Mouse (Mus musculus) forebrain, embryonic 10.5 days (tissue): ENCODE results near the gene Tcp11l1. TPM values are rescaled to one million over a fixed set of nuclear protein-coding genes. Genes with fewer than 3 reads are reported as not detected.

Experiments used
- DNase-seq: peaks from one replicate; pipeline ENCODE4 v3.0.0-alpha.2; 2017; ENCODE audit warnings: low spot score; ENCODE audit errors: extremely low spot score
- H3K27ac ChIP-seq: fragments of 300-500 bp; sonication (generic); 2 replicates; pipeline ENCODE4 v1.5.1; 2016; ENCODE audit warnings: mild to moderate bottlenecking
- H3K27me3 ChIP-seq: fragments of 300-500 bp; sonication (generic); 2 replicates; pipeline ENCODE4 v1.6.1; 2016; ENCODE audit warnings: mild to moderate bottlenecking; ENCODE audit not compliant: poor library complexity, severe bottlenecking
- H3K36me3 ChIP-seq: fragments of 300-500 bp; sonication (generic); replicated peaks from 2 replicates; pipeline ENCODE4 v1.6.1; 2016; ENCODE audit warnings: mild to moderate bottlenecking, moderate library complexity
- H3K4me1 ChIP-seq: fragments of 300-500 bp; sonication (generic); 2 replicates; pipeline ENCODE4 v1.6.1; 2016
- H3K4me3 ChIP-seq: fragments of 300-500 bp; sonication (generic); 2 replicates; pipeline ENCODE4 v1.5.1; 2016; ENCODE audit warnings: mild to moderate bottlenecking, moderate library complexity
- H3K9me3 ChIP-seq: fragments of 300-500 bp; sonication (generic); 2 replicates; pipeline ENCODE4 v1.6.1; 2016; ENCODE audit warnings: mild to moderate bottlenecking, moderate library complexity
- WGBS: fragments of 180-500 bp; shearing (Covaris S2); methylation state at CpG from one replicate; pipeline ENCODE4 v1.1.7; 2016; 5-methylcytosine and 5-hydroxymethylcytosine counted together
- polyA plus RNA-seq: library from polyadenylated mRNA; unstranded; fragments of >200 nt; fragmentation: Nextera tagmentation; extraction: Ambion mirVana; gene quantifications from 2 replicates; pipeline ENCODE4 v1.2.1, GENCODE M21; 2016

The Tcp11l1 gene
- polyA plus RNA-seq = 54.2 and 54.7 TPM in 2 replicates

DNA sequence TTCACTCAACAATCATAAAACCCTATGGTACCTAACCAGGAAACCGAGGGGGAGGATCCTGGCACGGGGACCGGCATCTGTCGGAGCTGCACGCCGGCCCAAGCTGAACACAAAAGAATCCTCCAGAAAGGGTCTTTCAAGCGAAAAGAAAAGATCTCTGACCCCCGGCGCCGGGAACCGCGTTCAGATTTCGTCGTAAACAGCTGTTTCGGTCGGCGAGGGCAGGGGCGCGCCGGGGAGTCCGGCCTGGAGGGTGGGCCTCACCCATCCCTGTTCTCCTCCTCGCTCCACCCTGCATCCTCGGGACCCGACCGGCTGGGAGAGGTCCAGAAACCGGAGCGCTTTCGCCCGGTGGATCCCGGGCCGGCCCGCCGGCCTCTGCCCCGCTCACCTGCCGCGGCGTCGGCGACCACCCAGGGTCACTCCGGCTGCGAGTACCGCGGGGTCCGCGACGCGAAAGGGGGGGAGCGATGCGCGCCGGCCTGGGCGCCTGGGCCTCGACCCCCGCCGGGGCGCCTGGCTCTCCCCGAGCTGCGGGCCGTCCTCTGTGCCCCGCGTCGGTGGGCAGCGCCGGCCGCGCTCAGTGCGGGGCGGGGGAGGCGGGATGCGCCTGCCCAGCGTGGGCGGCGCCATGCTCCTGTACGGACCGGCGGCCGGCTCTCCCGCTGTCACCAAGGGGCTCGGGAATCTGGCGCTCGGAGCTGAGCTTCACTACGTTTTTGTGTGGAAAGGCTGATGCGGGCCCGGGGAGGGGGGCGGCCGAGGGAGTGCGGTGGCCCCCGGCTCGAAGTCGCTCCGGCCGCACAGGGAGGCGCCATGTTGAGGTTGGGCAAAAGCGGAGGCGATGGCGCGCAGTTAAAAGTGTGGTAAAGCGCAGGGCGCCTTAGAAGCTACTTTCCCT is at the start of gene Tcp11l1:
Gene Tcp11l1, minus strand, starts transcription at position 585 of the 901 bp plus-strand sequence.
- Histone ChIP-seq H3K27me3 (peaks cover 16% of the 10 kb centered on the region), H3K4me3 (peak within 1 kb of the TSS; percentile 93), H3K27ac (peak within 1 kb of the TSS; percentile 98), H3K36me3 (peaks cover 4% of the 10 kb centered on the region; the same call in 1 of the 2 replicates), H3K4me1 (peaks cover 37% of the 10 kb centered on the region), H3K9me3 (no peaks in the 10 kb centered on the region)
- peak; percentile 69 for DNase-seq
- under 1% methylated on average over 99 of the region's 99 CpGs for WGBS

GRCm38 (mm10) chr2:104750611-104751010 is 38.6 kb upstream of the Tcp11l1 start:
- H3K9me3 ChIP-seq = no peaks in the 10 kb centered on the region
- H3K27me3 ChIP-seq = no peaks in the 10 kb centered on the region
- peaks cover 9% of the 10 kb centered on the region for H3K36me3 ChIP-seq
- no peak overlapping the region for H3K4me3 ChIP-seq
- no peak overlapping the region for H3K27ac ChIP-seq
- H3K4me1 ChIP-seq = no peaks in the 10 kb centered on the region
- no peak for DNase-seq
- WGBS = 64% methylated on average over 3 of the region's 3 CpGs

DNA sequence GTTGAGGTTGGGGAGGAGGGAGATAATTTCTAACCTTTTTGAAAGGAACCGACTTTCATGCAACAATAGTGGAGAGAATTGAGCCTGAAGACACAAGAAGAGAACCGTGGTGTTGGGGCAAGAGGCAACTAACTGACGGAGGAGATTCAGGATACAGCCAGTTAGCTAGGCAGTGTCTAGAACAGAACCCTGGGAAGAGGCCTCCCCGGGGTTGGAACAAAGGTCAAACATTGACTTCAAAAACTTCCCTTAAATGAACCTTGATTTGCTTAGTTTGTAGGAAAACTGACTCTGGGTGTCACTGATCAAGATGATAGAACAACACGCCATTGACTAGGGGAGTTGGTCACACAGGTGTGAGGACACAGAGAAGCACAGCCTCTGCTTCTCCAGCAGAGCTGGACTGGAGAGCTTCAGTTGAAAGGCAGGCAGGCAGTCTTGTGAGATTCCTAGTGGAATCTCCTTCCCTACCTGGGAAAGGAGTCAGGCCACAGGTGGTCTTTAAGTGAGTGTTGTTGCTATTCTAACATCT is 36.7 kb upstream of the Tcp11l1 start:
- no peak overlapping the region for H3K4me3 ChIP-seq
- H3K4me1 ChIP-seq = no peaks in the 10 kb centered on the region
- H3K27me3 ChIP-seq = peaks cover 9% of the 10 kb centered on the region
- H3K9me3 ChIP-seq = no peaks in the 10 kb centered on the region
- H3K27ac ChIP-seq = no peak overlapping the region
- no peak for DNase-seq
- H3K36me3 ChIP-seq = peaks cover 5% of the 10 kb centered on the region
- WGBS = 83% methylated on average over 5 of the region's 5 CpGs

GRCm38 (mm10) chr2:104746251-104746650 is 34.3 kb upstream of the Tcp11l1 start:
- Histone ChIP-seq H3K27me3 (peaks cover 33% of the 10 kb centered on the region), H3K9me3 (no peaks in the 10 kb centered on the region), H3K4me3 (no peak overlapping the region), H3K27ac (no peak overlapping the region), H3K4me1 (peaks cover 22% of the 10 kb centered on the region), H3K36me3 (no peaks in the 10 kb centered on the region)
- no peak for DNase-seq
- WGBS = 54% methylated on average over 8 of the region's 8 CpGs

DNA sequence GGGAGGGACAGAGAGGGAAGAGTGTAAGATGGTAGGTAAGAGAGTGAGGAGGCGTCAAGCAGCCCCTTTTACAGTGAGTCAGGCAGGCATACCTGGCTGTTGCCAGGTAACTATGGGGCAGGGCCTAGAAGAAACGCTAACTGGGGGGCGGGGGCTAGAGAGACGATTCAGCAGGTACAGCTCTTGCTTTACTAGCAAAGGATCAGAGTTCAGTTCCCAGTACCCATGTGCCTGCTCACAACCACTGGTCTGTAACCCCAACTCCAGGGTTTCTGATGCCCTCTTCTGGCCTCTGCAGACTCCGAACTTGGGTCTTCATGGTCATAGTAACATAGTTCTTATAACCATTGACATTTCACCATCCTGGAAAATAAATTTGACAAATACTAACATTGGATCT is 32.0 kb upstream of the Tcp11l1 start:
- Histone ChIP-seq H3K4me1 (peaks cover 30% of the 10 kb centered on the region), H3K4me3 (no peak overlapping the region), H3K27ac (no peak overlapping the region), H3K36me3 (no peaks in the 10 kb centered on the region), H3K9me3 (no peaks in the 10 kb centered on the region), H3K27me3 (peaks cover 50% of the 10 kb centered on the region)
- WGBS = 56% methylated on average over 5 of the region's 5 CpGs
- no peak for DNase-seq

GRCm38 (mm10) chr2:104743160-104743559 is 31.2 kb upstream of the Tcp11l1 start:
- Histone ChIP-seq H3K9me3 (no peaks in the 10 kb centered on the region), H3K36me3 (no peaks in the 10 kb centered on the region), H3K27ac (no peak overlapping the region), H3K4me1 (peaks cover 30% of the 10 kb centered on the region), H3K4me3 (peak overlapping the region; percentile 65), H3K27me3 (peaks cover 50% of the 10 kb centered on the region)
- 15% methylated on average over 7 of the region's 7 CpGs for WGBS
- DNase-seq = no peak

DNA sequence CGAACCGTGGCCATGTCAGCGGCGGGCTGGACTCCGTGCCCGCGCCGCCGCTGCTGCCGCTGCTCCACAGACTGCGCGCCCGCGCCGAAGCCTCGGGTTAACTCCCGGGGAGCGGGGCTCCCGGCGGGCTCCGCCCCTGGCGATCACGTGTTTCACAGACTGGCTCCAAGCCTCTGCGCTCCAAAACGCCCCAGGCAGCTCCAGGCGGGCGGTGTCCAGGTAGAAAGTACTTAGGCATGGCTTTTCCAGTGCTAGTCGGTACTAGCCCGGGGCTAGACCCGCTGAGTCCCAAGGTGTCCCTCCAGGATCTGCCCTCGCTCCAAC is 30.7 kb upstream of the Tcp11l1 start, which contains the start of gene Depdc7:
Gene Depdc7, minus strand, starts transcription at position 138 of the 324 bp plus-strand sequence.
- H3K36me3 ChIP-seq = no peaks in the 10 kb centered on the region
- WGBS = under 1% methylated on average over 31 of the region's 31 CpGs
- H3K27ac ChIP-seq = peak within 1 kb of the TSS; percentile 81
- peak within 1 kb of the TSS; percentile 65 for H3K4me3 ChIP-seq
- H3K9me3 ChIP-seq = no peaks in the 10 kb centered on the region
- H3K4me1 ChIP-seq = peaks cover 30% of the 10 kb centered on the region
- H3K27me3 ChIP-seq = peaks cover 50% of the 10 kb centered on the region
- DNase-seq = peak; percentile 80

GRCm38 (mm10) chr2:104741896-104742740 is 30.1 kb upstream of the Tcp11l1 start:
- H3K27me3 ChIP-seq = peaks cover 50% of the 10 kb centered on the region
- no peaks in the 10 kb centered on the region for H3K36me3 ChIP-seq
- H3K4me1 ChIP-seq = peaks cover 30% of the 10 kb centered on the region
- 5% methylated on average over 46 of the region's 46 CpGs for WGBS
- H3K27ac ChIP-seq = peak overlapping the region; percentile 81
- H3K9me3 ChIP-seq = no peaks in the 10 kb centered on the region
- H3K4me3 ChIP-seq = peak overlapping the region; percentile 65
- no peak for DNase-seq

GRCm38 (mm10) chr2:104741015-104741758 is 29.2 kb upstream of the Tcp11l1 start:
- H3K4me1 ChIP-seq = peaks cover 30% of the 10 kb centered on the region
- no peak overlapping the region for H3K27ac ChIP-seq
- H3K4me3 ChIP-seq = no peak overlapping the region; the same call in 1 of the 2 replicates
- WGBS = 23% methylated on average over 7 of the region's 7 CpGs
- peaks cover 50% of the 10 kb centered on the region for H3K27me3 ChIP-seq
- DNase-seq = no peak
- H3K9me3 ChIP-seq = no peaks in the 10 kb centered on the region
- H3K36me3 ChIP-seq = no peaks in the 10 kb centered on the region

DNA sequence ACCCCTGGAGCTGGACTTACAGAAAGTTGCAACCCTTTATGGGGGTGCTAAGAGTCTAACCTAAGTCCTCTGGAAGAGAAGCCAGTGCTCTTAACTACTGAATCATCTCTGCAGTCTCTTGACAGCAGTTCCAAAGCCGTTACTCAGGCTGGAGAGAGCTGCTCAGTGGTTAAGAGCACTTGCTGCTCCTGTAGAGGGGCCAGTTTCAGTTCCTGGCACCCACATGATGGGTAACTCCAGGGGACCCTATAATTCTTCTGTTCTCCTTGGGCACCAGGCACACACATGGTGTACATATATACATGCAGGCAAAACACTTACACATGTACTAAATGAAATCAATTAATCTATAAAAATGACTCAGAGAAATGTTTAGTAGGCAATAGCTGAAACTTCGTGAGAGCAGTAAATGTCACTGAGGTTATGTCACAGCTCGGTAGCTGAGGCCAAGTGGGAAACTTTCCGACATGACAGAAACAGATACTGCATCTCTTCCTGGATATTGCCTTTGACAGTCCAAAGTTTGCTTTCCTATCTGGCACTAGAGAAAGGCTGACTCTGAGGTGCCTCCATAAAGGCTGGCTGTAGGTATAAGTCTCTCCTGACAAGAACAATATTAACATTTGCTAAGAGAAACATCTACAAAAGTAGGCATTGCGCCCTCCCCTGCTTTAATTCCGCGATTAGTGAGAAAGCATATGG is 28.4 kb upstream of the Tcp11l1 start:
- 61% methylated on average over 7 of the region's 7 CpGs for WGBS
- H3K4me3 ChIP-seq = no peak overlapping the region
- no peaks in the 10 kb centered on the region for H3K36me3 ChIP-seq
- peaks cover 50% of the 10 kb centered on the region for H3K27me3 ChIP-seq
- H3K9me3 ChIP-seq = no peaks in the 10 kb centered on the region
- DNase-seq = no peak
- H3K27ac ChIP-seq = no peak overlapping the region
- H3K4me1 ChIP-seq = peaks cover 30% of the 10 kb centered on the region

DNA sequence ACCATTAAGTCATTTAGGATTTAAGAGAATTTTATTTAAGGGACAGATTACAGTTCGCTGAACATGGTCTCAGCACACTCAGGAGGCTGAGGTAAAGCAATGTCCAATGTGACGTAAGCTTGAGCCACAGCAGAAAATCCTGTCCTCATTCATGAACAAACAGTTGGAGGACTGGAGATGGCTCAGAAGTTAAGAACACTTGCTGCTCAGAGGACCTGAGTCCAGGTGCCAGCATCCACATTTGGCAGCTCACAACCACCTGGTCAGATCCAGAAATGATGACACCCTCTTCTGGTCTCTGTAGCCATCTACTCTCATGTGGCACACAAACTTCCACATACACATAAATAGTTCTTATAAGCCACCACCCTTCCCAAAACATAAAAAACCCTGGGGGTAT is 27.7 kb upstream of the Tcp11l1 start:
- peaks cover 30% of the 10 kb centered on the region for H3K4me1 ChIP-seq

More for the DNA sequence above, 27.7 kb upstream of the Tcp11l1 start:
- DNase-seq = no peak
- Histone ChIP-seq H3K27ac (no peak overlapping the region), H3K9me3 (no peaks in the 10 kb centered on the region), H3K36me3 (no peaks in the 10 kb centered on the region), H3K4me3 (no peak overlapping the region), H3K27me3 (peaks cover 50% of the 10 kb centered on the region)
- 88% methylated on average over 2 of the region's 2 CpGs for WGBS
